Mouse (Mus musculus): ENCODE measurements around the gene Ndufb3.
"Not testable (repeated sequence)": the region's sequence is repeated elsewhere in the genome, so short reads cannot be mapped to it uniquely, and the experiment has no call there.

Ndufb3 gene

GRCm38 (mm10) chr1:58586171-58586997, at the start of gene Ndufb3, which contains the start of gene Fam126b:
Gene Ndufb3, plus strand, starts transcription at chr1:58586384.
Gene Fam126b, minus strand, starts transcription at chr1:58586323.
- peak; percentile 62 for DNase-seq (ENCODE audit: low read depth)

GRCm38 (mm10) chr1:58541386-58541785, 44.8 kb upstream of the Ndufb3 start:
- no peak for DNase-seq (ENCODE audit: low read depth)

- DNase-seq (ENCODE audit: low read depth): not testable (repeated sequence)
Observed at GRCm38 (mm10) chr1:58560370-58560769, 25.8 kb upstream of the Ndufb3 start.

GRCm38 (mm10) chr1:58562455-58562854, 23.7 kb upstream of the Ndufb3 start:
- DNase-seq (ENCODE audit: low read depth): no peak

GRCm38 (mm10) chr1:58564981-58565380, 21.2 kb upstream of the Ndufb3 start:
- no peak for DNase-seq (ENCODE audit: low read depth)

GRCm38 (mm10) chr1:58566621-58567020, 19.6 kb upstream of the Ndufb3 start:
- DNase-seq (ENCODE audit: low read depth): no peak

- no peak for DNase-seq (ENCODE audit: low read depth)
Observed at GRCm38 (mm10) chr1:58568456-58569130, 17.6 kb upstream of the Ndufb3 start.

- DNase-seq (ENCODE audit: low read depth): no peak
Observed at GRCm38 (mm10) chr1:58570437-58570836, 15.7 kb upstream of the Ndufb3 start.

- DNase-seq (ENCODE audit: low read depth): no peak
Observed at GRCm38 (mm10) chr1:58579179-58579578, 7.0 kb upstream of the Ndufb3 start.

GRCm38 (mm10) chr1:58582611-58583010, 3.6 kb upstream of the Ndufb3 start:
- no peak for DNase-seq (ENCODE audit: low read depth)

- no peak for DNase-seq (ENCODE audit: low read depth)
Observed at GRCm38 (mm10) chr1:58584271-58584670, 1.9 kb upstream of the Ndufb3 start.

GRCm38 (mm10) chr1:58585373-58586170, 612 bp upstream of the Ndufb3 start:
- no peak for DNase-seq (ENCODE audit: low read depth)

GRCm38 (mm10) chr1:58587491-58587890, 1.3 kb downstream of the Ndufb3 start:
- DNase-seq (ENCODE audit: low read depth): no peak

GRCm38 (mm10) chr1:58602681-58603080, 16.5 kb downstream of the Ndufb3 start:
- DNase-seq (ENCODE audit: low read depth): no peak

- no peak for DNase-seq (ENCODE audit: low read depth)
Observed at GRCm38 (mm10) chr1:58603738-58604137, 17.6 kb downstream of the Ndufb3 start.

- not testable (repeated sequence) for DNase-seq (ENCODE audit: low read depth)
Observed at GRCm38 (mm10) chr1:58609591-58609990, 23.4 kb downstream of the Ndufb3 start.

- no peak for DNase-seq (ENCODE audit: low read depth)
Observed at GRCm38 (mm10) chr1:58610166-58610565, 24.0 kb downstream of the Ndufb3 start.

- DNase-seq (ENCODE audit: low read depth): no peak
Observed at GRCm38 (mm10) chr1:58610611-58611010, 24.4 kb downstream of the Ndufb3 start.

GRCm38 (mm10) chr1:58613786-58614185, 27.6 kb downstream of the Ndufb3 start:
- DNase-seq (ENCODE audit: low read depth): no peak

- DNase-seq (ENCODE audit: low read depth): no peak
Observed at GRCm38 (mm10) chr1:58614424-58614823, 28.2 kb downstream of the Ndufb3 start.

GRCm38 (mm10) chr1:58615146-58615545, 29.0 kb downstream of the Ndufb3 start:
- DNase-seq (ENCODE audit: low read depth): no peak

GRCm38 (mm10) chr1:58616176-58616575, 30.0 kb downstream of the Ndufb3 start:
- DNase-seq (ENCODE audit: low read depth): no peak
